Mouse (Mus musculus) B cell, adult 2 months (primary cell): ENCODE measurements around the gene Mc1r.

ENCODE experiments used
- DNase-seq, 2 experiments: peaks; one replicate each; pipeline ENCODE4 v3.0.0; 2022

Gene Mc1r

GRCm38 (mm10) chr8:123406786-123407185 lies at the start of gene Mc1r:
Gene Mc1r, plus strand, starts transcription at chr8:123407107.
- DNase-seq: peak; percentile 81 to 84

- peak; percentile 80 to 81 for DNase-seq
Measured at GRCm38 (mm10) chr8:123361082-123361739, 45.7 kb upstream of the Mc1r start.

GRCm38 (mm10) chr8:123373403-123374238 lies 33.3 kb upstream of the Mc1r start, which contains the start of gene Tcf25:
Gene Tcf25, plus strand, starts transcription at chr8:123373753.
- peak; percentile 98 for DNase-seq

- peak; percentile 98 for DNase-seq
Measured at GRCm38 (mm10) chr8:123374239-123374578, 32.7 kb upstream of the Mc1r start.

- DNase-seq: no peak
Measured at GRCm38 (mm10) chr8:123375701-123376100, 31.2 kb upstream of the Mc1r start.

GRCm38 (mm10) chr8:123376106-123376505 lies 30.8 kb upstream of the Mc1r start:
- DNase-seq: no peak

GRCm38 (mm10) chr8:123381711-123382110 lies 25.2 kb upstream of the Mc1r start:
- DNase-seq: no peak

GRCm38 (mm10) chr8:123382516-123382915 lies 24.4 kb upstream of the Mc1r start:
- DNase-seq: no peak

GRCm38 (mm10) chr8:123384883-123385540 lies 21.9 kb upstream of the Mc1r start:
- DNase-seq: peak; percentile 59 to 60

- DNase-seq: no peak
Measured at GRCm38 (mm10) chr8:123387041-123387440, 19.9 kb upstream of the Mc1r start.

GRCm38 (mm10) chr8:123387801-123388200 lies 19.1 kb upstream of the Mc1r start:
- DNase-seq: no peak

- DNase-seq: no peak
Measured at GRCm38 (mm10) chr8:123389026-123389425, 17.9 kb upstream of the Mc1r start.

GRCm38 (mm10) chr8:123398308-123398707 lies 8.6 kb upstream of the Mc1r start:
- no peak for DNase-seq

GRCm38 (mm10) chr8:123401936-123402335 lies 5.0 kb upstream of the Mc1r start:
- no peak for DNase-seq

- no peak for DNase-seq
Measured at GRCm38 (mm10) chr8:123402730-123403326, 4.1 kb upstream of the Mc1r start.

GRCm38 (mm10) chr8:123404521-123404920 lies 2.4 kb upstream of the Mc1r start:
- no peak for DNase-seq

- DNase-seq: no peak
Measured at GRCm38 (mm10) chr8:123407612-123408011, 705 bp downstream of the Mc1r start.

GRCm38 (mm10) chr8:123408586-123409544 lies 2.0 kb downstream of the Mc1r start:
- no peak for DNase-seq

GRCm38 (mm10) chr8:123410049-123410587 lies 3.2 kb downstream of the Mc1r start:
- no peak for DNase-seq

GRCm38 (mm10) chr8:123410788-123411187 lies 3.9 kb downstream of the Mc1r start:
- peak in 1 of 2 experiments; percentile 18 for DNase-seq

- DNase-seq: peak; percentile 52 to 57
Measured at GRCm38 (mm10) chr8:123411246-123411645, 4.3 kb downstream of the Mc1r start, which contains the start of gene Tubb3. Gene Tubb3, plus strand, starts transcription at chr8:123411424.
